Mouse (Mus musculus) adrenal gland, adult (tissue): ENCODE measurements around the gene Cd9.

ENCODE experiments used
- DNase-seq, 2 experiments: peaks; one replicate each; pipeline ENCODE4 v3.0.0; 2022 to 2023; ENCODE audit warnings: low spot score in 1 of 2; ENCODE audit not compliant: inconsistent age in 2 of 2

Cd9 gene

GRCm38 (mm10) chr6:125411661-125412060, 82.9 kb downstream of the Cd9 start:
- DNase-seq, result peak in 1 of 2 experiments; percentile 10

- DNase-seq, result peak; percentile 6 to 61
Observed at GRCm38 (mm10) chr6:125410995-125411547, 83.5 kb downstream of the Cd9 start.

GRCm38 (mm10) chr6:125410551-125410950, 84.0 kb downstream of the Cd9 start:
- DNase-seq, result peak; percentile 6 to 36
